Comparison of ENCODE assay signal across 12 mouse cellular contexts in the genomic region with DNA sequence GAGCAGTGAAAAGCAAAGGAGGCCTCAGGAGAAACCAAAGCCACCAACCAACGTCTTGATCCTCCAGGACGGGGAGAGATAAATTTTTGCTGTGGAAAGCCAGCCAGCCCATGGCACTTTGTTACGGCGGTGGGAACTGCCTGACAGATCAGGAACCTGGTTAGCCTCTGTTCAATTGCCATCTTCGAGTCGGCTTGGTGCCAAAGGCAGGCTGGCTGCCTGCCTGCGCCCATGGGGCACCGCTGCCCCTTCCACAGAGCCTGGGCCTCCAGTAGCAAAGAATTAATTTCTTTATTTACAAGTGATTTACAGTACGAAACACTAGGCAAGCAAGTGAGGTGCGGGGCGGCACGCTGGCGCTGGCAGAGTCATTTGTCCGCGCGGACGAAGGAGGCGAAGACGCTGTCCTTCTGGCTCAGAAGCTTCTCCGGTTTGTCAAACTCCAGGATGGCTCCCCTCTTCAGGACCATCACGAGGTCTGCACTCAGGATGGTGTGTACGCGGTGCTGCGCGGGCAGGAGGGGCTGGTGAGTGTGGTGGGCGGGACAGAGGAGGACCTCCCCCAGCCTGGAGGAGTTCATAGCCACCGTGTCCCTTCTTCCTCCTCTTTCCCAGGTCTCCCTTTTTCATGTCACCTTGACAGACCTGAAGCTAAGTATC. TPM values are rescaled to one million over a fixed set of nuclear protein-coding genes. Genes with fewer than 3 reads are reported as not detected.
DNase-seq lines count a peak whose midpoint lies in the region; ATAC-seq and TF ChIP-seq lines count a peak whose summit lies in the region.
"Had no signal": no experiment of that assay in that cellular context is flagged by ENCODE, and none has a peak within 500 bp of the region (broad histone marks: within the 10 kb centered on the region; RNA-seq: fewer than 3 reads in every experiment).

No protein-coding gene starts in this region.

- TF ChIP-seq CTCF in heart, adult 2 months (IDR thresholded peaks at IDR 0.05), result no peak

- no peak overlapping the region for H3K9ac ChIP-seq in heart, adult 2 months (ENCODE audit: low read depth, low read length)
- H3K9ac ChIP-seq in neural tube, embryonic 13.5 days, result no peak overlapping the region
- H3K9ac ChIP-seq in neural tube, embryonic 15.5 days (replicated peaks), result no peak overlapping the region
- H3K9ac ChIP-seq: heart, embryonic 15.5 days had no signal

- H3K79me2 ChIP-seq in heart, adult 2 months (replicated peaks; ENCODE audit: control insufficient read depth, insufficient read depth, low read length), result no peaks in the 10 kb centered on the region

- H3K36me3 ChIP-seq in heart, adult 2 months (ENCODE audit: control insufficient read depth, insufficient read depth, low read length), result no peaks in the 10 kb centered on the region
- H3K36me3 ChIP-seq in neural tube, embryonic 13.5 days, result no peaks in the 10 kb centered on the region
- H3K36me3 ChIP-seq in neural tube, embryonic 15.5 days, result no peaks in the 10 kb centered on the region
- H3K36me3 ChIP-seq: heart, embryonic 15.5 days had no signal

- intact Hi-C loops in heart, adult 2 months (cut with DNase I), result no loop called here

- peaks cover 5% of the 10 kb centered on the region; the same call in 1 of the 2 replicates for H3K4me1 ChIP-seq in heart, adult 2 months (ENCODE audit: control insufficient read depth, insufficient read depth, low read length)
- peaks cover 29% of the 10 kb centered on the region for H3K4me1 ChIP-seq in neural tube, embryonic 13.5 days (replicated peaks)
- peaks cover 29% of the 10 kb centered on the region for H3K4me1 ChIP-seq in neural tube, embryonic 15.5 days

- TF ChIP-seq POLR2A in heart, adult 2 months (IDR thresholded peaks at IDR 0.05; ENCODE audit: insufficient read depth, low read depth, low read length), result no peak

- ATAC-seq in neural tube, embryonic 13.5 days (ENCODE audit: low read depth), result no peak
- no peak; the same call in 1 of the 2 replicates for ATAC-seq in neural tube, embryonic 15.5 days (ENCODE audit: low FRiP score)

- no peaks in the 10 kb centered on the region for H3K9me3 ChIP-seq in neural tube, embryonic 13.5 days
- H3K9me3 ChIP-seq in neural tube, embryonic 15.5 days (replicated peaks), result no peaks in the 10 kb centered on the region
- H3K9me3 ChIP-seq: heart, embryonic 15.5 days had no signal

- H3K27ac ChIP-seq in heart, adult 2 months, result no peak overlapping the region; the same call in 1 of the 2 replicates
- H3K27ac ChIP-seq in neural tube, embryonic 13.5 days (replicated peaks), result peak overlapping the region; percentile 69
- peak overlapping the region; percentile 30; the same call in 1 of the 2 replicates for H3K27ac ChIP-seq in neural tube, embryonic 15.5 days (replicated peaks)
- H3K27ac ChIP-seq: heart, embryonic 15.5 days; macrophage had no signal

- no peak overlapping the region for H3K4me2 ChIP-seq in neural tube, embryonic 13.5 days
- peak overlapping the region; percentile 1 for H3K4me2 ChIP-seq in neural tube, embryonic 15.5 days
- H3K4me2 ChIP-seq: heart, embryonic 15.5 days had no signal

- peak; percentile 77 for DNase-seq in heart, postnatal 4 days
- DNase-seq in heart, adult 2 months, result no peak
- DNase-seq in neural tube, embryonic 10.5 days (ENCODE audit: extremely low spot score, low spot score), result no peak
- DNase-seq in cerebellum, postnatal 14 days, result peak; percentile 91
- no peak for DNase-seq in yolk sac, embryonic 10.5 days (ENCODE audit: low spot score)
- DNase-seq: gastrocnemius, postnatal 25 days; kidney, adult 11 months had no signal

- H3K27me3 ChIP-seq in heart, adult 2 months (ENCODE audit: control insufficient read depth, insufficient read depth, low read length), result no peaks in the 10 kb centered on the region
- H3K27me3 ChIP-seq in neural tube, embryonic 13.5 days, result 0 out of 2 replicates have a peak, but pooled peaks cover 4% of the 10 kb centered on the region
- 0 out of 2 replicates have a peak, but pooled peaks cover 4% of the 10 kb centered on the region for H3K27me3 ChIP-seq in neural tube, embryonic 15.5 days (replicated peaks)
- H3K27me3 ChIP-seq: heart, embryonic 15.5 days had no signal

- 66% methylated on average over 27 of the region's 27 CpGs for whole genome bisulfite sequencing in heart, adult 2 months
- WGBS in neural tube, embryonic 13.5 days, result 66% methylated on average over 27 of the region's 27 CpGs
- WGBS in neural tube, embryonic 15.5 days, result 59% methylated on average over 27 of the region's 27 CpGs

- TF ChIP-seq EP300 in heart, adult 2 months (IDR thresholded peaks at IDR 0.05; ENCODE audit: insufficient read depth, low read depth, low read length), result no peak

- H3K4me3 ChIP-seq in heart, adult 2 months, result no peak overlapping the region
- H3K4me3 ChIP-seq in neural tube, embryonic 13.5 days, result no peak overlapping the region
- no peak overlapping the region for H3K4me3 ChIP-seq in neural tube, embryonic 15.5 days (replicated peaks)
- H3K4me3 ChIP-seq: heart, embryonic 15.5 days; myocyte had no signal

RNA-seq across cellular contexts. Expression of a gene that starts 3.8 kb away (rescaled TPM):
- total RNA-seq in heart, postnatal 4 days (2021), result 10 to 100 TPM; 55.6 to 61.3 TPM
- total RNA-seq in heart, adult 2 months (2021), result 100 to 1,000 TPM; 111 to 123 TPM
- polyA plus RNA-seq in heart, adult 2 months (2012; rRNA removed), result 110 and 182 TPM in 2 replicates
- polyA plus RNA-seq in neural tube, embryonic 13.5 days (2015; fragmentation: Nextera tagmentation; extraction: Ambion mirVana), result 1.1 and 1.7 TPM in 2 replicates
- 1.9 and 2.7 TPM in 2 replicates for polyA plus RNA-seq in neural tube, embryonic 15.5 days (2015; fragmentation: Nextera tagmentation; extraction: Ambion mirVana)
- polyA plus RNA-seq: macrophage had no signal

Comparison
In these comparisons a context has a peak if more than half of its experiments do, and no peak if none do; other contexts are left out.
1. DNase-seq: peak in heart, postnatal 4 days (single experiment) and cerebellum, postnatal 14 days (2 of 2); none in heart, adult 2 months (0 of 2), neural tube, embryonic 10.5 days (single experiment) and yolk sac, embryonic 10.5 days (single experiment).
2. RNA of a gene that starts 3.8 kb away (polyA plus RNA-seq): 110 to 182 TPM in heart, adult 2 months; 1.9 to 2.7 TPM in neural tube, embryonic 15.5 days and 1.1 to 1.7 TPM in neural tube, embryonic 13.5 days; every median in the first group is over 10 times any median in the second.